Mouse (Mus musculus): Measurements from ENCODE around the gene Dkc1.

Gene Dkc1

GRCm38 (mm10) chrX:75136938-75137337, 41.3 kb downstream of the Dkc1 start:
- in situ Hi-C loops (cut with MboI; ENCODE audit: unreplicated experiment in 2 of 2): loop anchor here in 1 of 2 experiments (25.0 kb wide), 1 partner anchor 125 kb away; no protein-coding TSS in a partner anchor

GRCm38 (mm10) chrX:75137729-75138128, 42.1 kb downstream of the Dkc1 start:
- in situ Hi-C loops (cut with MboI; ENCODE audit: unreplicated experiment in 2 of 2): loop anchor here in 1 of 2 experiments (25.0 kb wide), 1 partner anchor 125 kb away; no protein-coding TSS in a partner anchor

- in situ Hi-C loops (cut with MboI; ENCODE audit: unreplicated experiment in 2 of 2): loop anchor here in 1 of 2 experiments (25.0 kb wide), 1 partner anchor 124 kb away; no protein-coding TSS in a partner anchor
Measured at GRCm38 (mm10) chrX:75138182-75138581, 42.5 kb downstream of the Dkc1 start.

DNA sequence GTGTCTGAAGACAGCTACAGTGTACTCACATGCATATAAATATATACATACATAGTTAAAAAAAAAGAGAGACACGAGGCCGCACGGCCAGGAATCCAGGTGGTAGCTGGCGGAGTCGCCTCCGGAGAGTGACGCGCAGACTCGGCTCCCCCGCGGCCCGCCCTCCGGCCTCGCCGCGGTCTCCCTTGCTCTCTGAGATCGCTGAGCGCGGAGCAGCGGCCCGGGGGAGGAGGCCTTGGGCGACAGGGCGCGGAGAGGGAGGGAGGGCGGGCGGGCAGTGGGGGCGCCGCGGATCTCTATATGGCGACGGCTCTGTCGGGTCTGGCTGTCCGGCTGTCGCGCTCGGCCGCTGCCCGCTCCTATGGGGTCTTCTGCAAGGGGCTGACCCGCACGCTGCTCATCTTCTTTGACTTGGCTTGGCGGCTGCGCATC, 47.5 kb downstream of the Dkc1 start:
- in situ Hi-C loops (cut with MboI; ENCODE audit: unreplicated experiment in 2 of 2): loop anchor here in 1 of 2 experiments (25.0 kb wide), 1 partner anchor 119 kb away; no protein-coding TSS in a partner anchor

- in situ Hi-C loops (cut with MboI; ENCODE audit: unreplicated experiment in 2 of 2): loop anchor here in 1 of 2 experiments (25.0 kb wide), 1 partner anchor 114 kb away; no protein-coding TSS in a partner anchor
Measured at GRCm38 (mm10) chrX:75148414-75148813, 52.8 kb downstream of the Dkc1 start.

- in situ Hi-C loops (cut with MboI; ENCODE audit: unreplicated experiment in 2 of 2): no loop called here
Measured at GRCm38 (mm10) chrX:75150304-75150703, 54.6 kb downstream of the Dkc1 start.

- in situ Hi-C loops (cut with MboI; ENCODE audit: unreplicated experiment in 2 of 2): no loop called here
Measured at GRCm38 (mm10) chrX:75152249-75152648, 56.6 kb downstream of the Dkc1 start.

- in situ Hi-C loops (cut with MboI; ENCODE audit: unreplicated experiment in 2 of 2): no loop called here
Measured at GRCm38 (mm10) chrX:75155576-75156243, 60.1 kb downstream of the Dkc1 start.

Measured in v-Abl transformed pro-B cells (cell line).